Mouse (Mus musculus): ENCODE data around the gene Lrrc23.

GRCm38 (mm10) chr6:124753861-124754260 lies 25.7 kb downstream of the Lrrc23 start:
- TF ChIP-seq POLR2A (IDR thresholded peaks at IDR 0.05; ENCODE audit: insufficient read depth, low read depth, low read length) (no peak), CTCF (IDR thresholded peaks at IDR 0.05) (no peak)

Measured in heart, adult 2 months (tissue).